Comparison of ENCODE assay signal across 8 mouse cellular contexts in the genomic region with DNA sequence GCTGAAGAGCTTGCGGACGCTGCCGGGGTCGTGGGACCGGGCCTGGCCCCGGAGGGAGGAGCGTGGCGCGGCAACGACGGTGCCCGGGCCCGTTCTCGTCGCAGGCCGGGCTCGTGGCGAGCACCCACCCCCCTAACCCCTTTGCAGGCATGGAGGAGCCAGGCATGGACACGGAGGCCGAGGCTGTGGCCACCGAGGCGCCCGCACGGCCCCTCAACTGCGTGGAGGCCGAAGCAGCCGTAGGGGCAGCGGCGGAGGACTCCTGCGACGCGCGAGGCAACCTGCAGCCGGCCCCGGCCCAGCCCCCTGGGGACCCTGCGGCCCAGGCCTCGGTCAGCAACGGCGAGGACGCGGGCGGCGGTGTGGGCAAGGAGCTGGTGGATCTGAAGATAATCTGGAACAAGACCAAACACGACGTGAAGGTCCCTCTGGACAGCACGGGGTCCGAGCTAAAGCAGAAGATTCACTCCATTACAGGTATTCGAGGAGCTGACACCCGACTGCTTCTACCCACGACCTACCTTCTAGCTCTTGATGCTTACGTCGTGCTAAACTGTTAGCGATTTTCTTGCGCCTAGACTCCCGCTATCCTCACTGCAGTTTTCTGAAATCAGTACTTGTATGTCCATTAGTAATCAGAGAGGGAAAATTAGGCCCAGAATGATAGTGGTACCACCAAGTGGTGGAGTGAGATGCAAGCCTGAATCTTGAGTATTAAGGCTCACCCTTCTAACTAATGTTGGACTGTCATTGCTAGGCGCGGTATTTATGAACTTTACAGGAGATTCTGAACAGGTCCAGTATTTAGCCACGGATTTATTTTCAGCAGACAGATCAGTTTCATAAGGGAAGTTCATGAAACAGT. TPM values are rescaled to one million over a fixed set of nuclear protein-coding genes. Genes with fewer than 3 reads are reported as not detected.
A peak's percentile ranks its signal among the peaks of the same experiment; 100 is the strongest.
DNase-seq lines count a peak whose midpoint lies in the region; ATAC-seq lines count a peak whose summit lies in the region.

No protein-coding gene starts in this region.

- peak overlapping the region; percentile 99 for H3K9ac ChIP-seq in embryonic facial prominence, embryonic 15.5 days
- peak overlapping the region; percentile 98 for H3K9ac ChIP-seq in intestine, embryonic 16.5 days (ENCODE audit: low read depth, low read length)

- H3K4me2 ChIP-seq in embryonic facial prominence, embryonic 15.5 days (replicated peaks), result peak overlapping the region; percentile 79
- peak overlapping the region; percentile 66 for H3K4me2 ChIP-seq in intestine, embryonic 16.5 days (ENCODE audit: low read depth, low read length)

- no peaks in the 10 kb centered on the region for H3K27me3 ChIP-seq in embryonic facial prominence, embryonic 15.5 days
- H3K27me3 ChIP-seq in intestine, embryonic 16.5 days (replicated peaks; ENCODE audit: control insufficient read depth, insufficient read depth, low read length), result no peaks in the 10 kb centered on the region

- DNase-seq in cerebellum, adult 9-11 months, result no peak
- DNase-seq in retina, embryonic 14.5 days (ENCODE audit: low spot score), result peak; percentile 30
- no peak for DNase-seq in retina, postnatal 1 day
- peak; percentile 5 for DNase-seq in mesoderm, embryonic 11.5 days (ENCODE audit: low read depth, low spot score)
- DNase-seq in right cerebral cortex, postnatal 4 days, result no peak

- H3K36me3 ChIP-seq in embryonic facial prominence, embryonic 15.5 days, result peaks cover 38% of the 10 kb centered on the region
- H3K36me3 ChIP-seq in intestine, embryonic 16.5 days (ENCODE audit: control insufficient read depth, insufficient read depth, low read length), result peaks cover 7% of the 10 kb centered on the region; the same call in 1 of the 2 replicates

- no peaks in the 10 kb centered on the region for H3K9me3 ChIP-seq in embryonic facial prominence, embryonic 15.5 days (replicated peaks)
- H3K9me3 ChIP-seq in intestine, embryonic 16.5 days (ENCODE audit: control insufficient read depth, low read length), result no peaks in the 10 kb centered on the region

- peaks cover 29% of the 10 kb centered on the region for H3K4me1 ChIP-seq in embryonic facial prominence, embryonic 15.5 days
- peaks cover 21% of the 10 kb centered on the region for H3K4me1 ChIP-seq in intestine, embryonic 16.5 days (ENCODE audit: control insufficient read depth, insufficient read depth, low read length)

- peak; percentile 36; the same call in 1 of the 2 replicates for ATAC-seq in cerebellum, adult (ENCODE audit: insufficient number of reproducible peaks, low FRiP score, low TSS enrichment)
- ATAC-seq in embryonic facial prominence, embryonic 15.5 days (ENCODE audit: insufficient number of reproducible peaks, low FRiP score, low TSS enrichment, low read depth), result peak; percentile 13; the same call in 1 of the 2 replicates
- ATAC-seq in intestine, embryonic 16.5 days, result no peak; the same call in 1 of the 2 replicates

- H3K4me3 ChIP-seq in embryonic facial prominence, embryonic 15.5 days (replicated peaks), result peak overlapping the region; percentile 100
- H3K4me3 ChIP-seq in intestine, embryonic 16.5 days (ENCODE audit: low read length), result peak overlapping the region; percentile 99

- WGBS in embryonic facial prominence, embryonic 15.5 days, result 1% methylated on average over 58 of the region's 58 CpGs
- under 1% methylated on average over 58 of the region's 58 CpGs for WGBS in intestine, embryonic 16.5 days

- peak overlapping the region; percentile 97 for H3K27ac ChIP-seq in embryonic facial prominence, embryonic 15.5 days (replicated peaks)
- peak overlapping the region; percentile 94 for H3K27ac ChIP-seq in intestine, embryonic 16.5 days (ENCODE audit: low read length)

RNA-seq across cellular contexts. Expression of a gene that starts 0.7 kb away (rescaled TPM):
- 15.2 and 16.1 TPM in 2 replicates for polyA plus RNA-seq in embryonic facial prominence, embryonic 15.5 days (2015; fragmentation: Nextera tagmentation; extraction: Ambion mirVana)
- 19.4 and 20.7 TPM in 2 replicates for polyA plus RNA-seq in intestine, embryonic 16.5 days (2015; fragmentation: Nextera tagmentation; extraction: Ambion mirVana)

RNA-seq across cellular contexts. Expression of a gene that starts 0.8 kb away (rescaled TPM):
- polyA plus RNA-seq in embryonic facial prominence, embryonic 15.5 days (2015; fragmentation: Nextera tagmentation; extraction: Ambion mirVana), result 61.6 and 63.0 TPM in 2 replicates
- 39.5 and 45.3 TPM in 2 replicates for polyA plus RNA-seq in intestine, embryonic 16.5 days (2015; fragmentation: Nextera tagmentation; extraction: Ambion mirVana)

RNA-seq across cellular contexts. Expression of a gene that starts 33.9 kb away (rescaled TPM):
- 559 TPM in 2 replicates for polyA plus RNA-seq in embryonic facial prominence, embryonic 15.5 days (2015; fragmentation: Nextera tagmentation; extraction: Ambion mirVana)
- 981 and 993 TPM in 2 replicates for polyA plus RNA-seq in intestine, embryonic 16.5 days (2015; fragmentation: Nextera tagmentation; extraction: Ambion mirVana)

RNA-seq across cellular contexts. Expression of a gene that starts 46.7 kb away (rescaled TPM):
- polyA plus RNA-seq in embryonic facial prominence, embryonic 15.5 days (2015; fragmentation: Nextera tagmentation; extraction: Ambion mirVana), result 87.9 and 95.4 TPM in 2 replicates
- polyA plus RNA-seq in intestine, embryonic 16.5 days (2015; fragmentation: Nextera tagmentation; extraction: Ambion mirVana), result 118 and 132 TPM in 2 replicates

Comparison
In these comparisons a context has a peak if more than half of its experiments do, and no peak if none do; other contexts are left out.
1. DNase-seq: peak in retina, embryonic 14.5 days (single experiment) and mesoderm, embryonic 11.5 days (single experiment); none in cerebellum, adult 9-11 months (single experiment), retina, postnatal 1 day (single experiment) and right cerebral cortex, postnatal 4 days (single experiment).